Mouse (Mus musculus): ENCODE measurements around the gene Blcap.
A peak's percentile ranks its signal among the peaks of the same experiment; 100 is the strongest.
"Not testable (repeated sequence)": the region's sequence is repeated elsewhere in the genome, so short reads cannot be mapped to it uniquely, and the experiment has no call there.

Gene Blcap

GRCm38 (mm10) chr2:157571224-157571832 is at the start of gene Blcap:
Gene Blcap (minus strand): TSS chr2:157571274.
- DNase-seq (ENCODE audit: low spot score), result no peak

GRCm38 (mm10) chr2:157618393-157618792 is 47.3 kb upstream of the Blcap start:
- DNase-seq (ENCODE audit: low spot score), result no peak

- no peak for DNase-seq (ENCODE audit: low spot score)
Observed at GRCm38 (mm10) chr2:157613997-157614396, 42.9 kb upstream of the Blcap start.

GRCm38 (mm10) chr2:157611735-157612134 is 40.7 kb upstream of the Blcap start:
- no peak for DNase-seq (ENCODE audit: low spot score)

GRCm38 (mm10) chr2:157607542-157608236 is 36.6 kb upstream of the Blcap start:
- DNase-seq (ENCODE audit: low spot score), result no peak

GRCm38 (mm10) chr2:157605025-157605675 is 34.1 kb upstream of the Blcap start:
- peak; percentile 32 for DNase-seq (ENCODE audit: low spot score)

GRCm38 (mm10) chr2:157601435-157601839 is 30.4 kb upstream of the Blcap start:
- peak; percentile 49 for DNase-seq (ENCODE audit: low spot score)

- DNase-seq (ENCODE audit: low spot score), result no peak
Observed at GRCm38 (mm10) chr2:157596876-157597566, 25.9 kb upstream of the Blcap start.

GRCm38 (mm10) chr2:157585351-157585750 is 14.3 kb upstream of the Blcap start:
- DNase-seq (ENCODE audit: low spot score), result not testable (repeated sequence)

GRCm38 (mm10) chr2:157572786-157573185 is 1.7 kb upstream of the Blcap start:
- no peak for DNase-seq (ENCODE audit: low spot score)

- DNase-seq (ENCODE audit: low spot score), result no peak
Observed at GRCm38 (mm10) chr2:157569796-157570485, 1.1 kb downstream of the Blcap start.

- no peak for DNase-seq (ENCODE audit: low spot score)
Observed at GRCm38 (mm10) chr2:157568881-157569280, 2.2 kb downstream of the Blcap start.

GRCm38 (mm10) chr2:157567235-157567961 is 3.7 kb downstream of the Blcap start:
- DNase-seq (ENCODE audit: low spot score), result no peak

GRCm38 (mm10) chr2:157566260-157566952 is 4.7 kb downstream of the Blcap start:
- peak; percentile 66 for DNase-seq (ENCODE audit: low spot score)

- no peak for DNase-seq (ENCODE audit: low spot score)
Observed at GRCm38 (mm10) chr2:157565898-157566259, 5.2 kb downstream of the Blcap start.

- DNase-seq (ENCODE audit: low spot score), result no peak
Observed at GRCm38 (mm10) chr2:157565446-157565845, 5.6 kb downstream of the Blcap start.

- DNase-seq (ENCODE audit: low spot score), result no peak
Observed at GRCm38 (mm10) chr2:157564723-157565122, 6.4 kb downstream of the Blcap start.

- no peak for DNase-seq (ENCODE audit: low spot score)
Observed at GRCm38 (mm10) chr2:157563031-157563430, 8.0 kb downstream of the Blcap start.

GRCm38 (mm10) chr2:157561165-157561836 is 9.8 kb downstream of the Blcap start:
- peak; percentile 83 for DNase-seq (ENCODE audit: low spot score)

- no peak for DNase-seq (ENCODE audit: low spot score)
Observed at GRCm38 (mm10) chr2:157560302-157560701, 10.8 kb downstream of the Blcap start.
